Mouse (Mus musculus) midbrain, embryonic 12.5 days (tissue): ENCODE measurements around the gene Igfbp4. TPM values are rescaled to one million over a fixed set of nuclear protein-coding genes. Genes with fewer than 3 reads are reported as not detected.

Experiments
- ATAC-seq: fragments of 200-750 bp; cut with Nextera tagmentation; 2 replicates; pipeline ENCODE4 v1.8.0; 2017; ENCODE audit warnings: low read depth, moderate TSS enrichment, moderate library complexity; ENCODE audit not compliant: low FRiP score
- H3K27ac ChIP-seq: fragments of 300-500 bp; sonication (generic); replicated peaks from 2 replicates; pipeline ENCODE4 v1.5.1; 2016; ENCODE audit warnings: mild to moderate bottlenecking
- H3K27me3 ChIP-seq: fragments of 300-500 bp; sonication (generic); 2 replicates; pipeline ENCODE4 v1.6.1; 2016; ENCODE audit warnings: mild to moderate bottlenecking
- H3K36me3 ChIP-seq: fragments of 300-500 bp; sonication (generic); 2 replicates; pipeline ENCODE4 v1.6.1; 2016
- H3K4me1 ChIP-seq: fragments of 300-500 bp; sonication (generic); 2 replicates; pipeline ENCODE4 v1.6.1; 2016
- H3K4me2 ChIP-seq: fragments of 300-500 bp; sonication (generic); replicated peaks from 2 replicates; pipeline ENCODE4 v1.6.1; 2016; ENCODE audit warnings: mild to moderate bottlenecking, moderate library complexity
- H3K4me3 ChIP-seq: fragments of 300-500 bp; sonication (generic); 2 replicates; pipeline ENCODE4 v1.5.1; 2016; ENCODE audit warnings: mild to moderate bottlenecking
- H3K9ac ChIP-seq: fragments of 300-500 bp; sonication (generic); replicated peaks from 2 replicates; pipeline ENCODE4 v1.6.1; 2016; ENCODE audit warnings: mild to moderate bottlenecking, moderate library complexity
- H3K9me3 ChIP-seq: fragments of 300-500 bp; sonication (generic); 2 replicates; pipeline ENCODE4 v1.6.1; 2016; ENCODE audit warnings: mild to moderate bottlenecking
- WGBS: fragments of 180-500 bp; shearing (Covaris S2); methylation state at CpG from one replicate; pipeline ENCODE4 v1.1.7; 2016; 5-methylcytosine and 5-hydroxymethylcytosine counted together
- polyA plus RNA-seq: library from polyadenylated mRNA; unstranded; fragments of >200 nt; fragmentation: Nextera tagmentation; extraction: Ambion mirVana; gene quantifications from 2 replicates; pipeline ENCODE4 v1.2.1, GENCODE M21; 2016

Gene Igfbp4
- polyA plus RNA-seq: 246 and 322 TPM in 2 replicates

- under 1% methylated on average over 63 of the region's 63 CpGs for WGBS
Measured at GRCm38 (mm10) chr11:99041051-99041729, at the start of gene Igfbp4. Gene Igfbp4 (plus strand): TSS chr11:99041244.

GRCm38 (mm10) chr11:98995987-98996386 lies 45.1 kb upstream of the Igfbp4 start:
- Histone ChIP-seq H3K4me1 (no peaks in the 10 kb centered on the region), H3K27me3 (no peaks in the 10 kb centered on the region), H3K9me3 (no peaks in the 10 kb centered on the region), H3K4me3 (no peak overlapping the region), H3K9ac (no peak overlapping the region), H3K27ac (no peak overlapping the region), H3K4me2 (no peak overlapping the region), H3K36me3 (peaks cover 92% of the 10 kb centered on the region)
- 93% methylated on average over 7 of the region's 7 CpGs for WGBS
- no peak for ATAC-seq

More at GRCm38 (mm10) chr11:99041051-99041729, at the start of gene Igfbp4:
- H3K4me1 ChIP-seq: peaks cover 25% of the 10 kb centered on the region
- peak within 1 kb of the TSS; percentile 94 for H3K4me2 ChIP-seq
- no peaks in the 10 kb centered on the region for H3K9me3 ChIP-seq
- peak within 1 kb of the TSS; percentile 51 for H3K4me3 ChIP-seq
- H3K36me3 ChIP-seq: no peaks in the 10 kb centered on the region
- H3K9ac ChIP-seq: peak within 1 kb of the TSS; percentile 80
- peak; percentile 83 for ATAC-seq
- peak within 1 kb of the TSS; percentile 86 for H3K27ac ChIP-seq
- 0 out of 2 replicates have a peak, but pooled peaks cover 7% of the 10 kb centered on the region for H3K27me3 ChIP-seq

GRCm38 (mm10) chr11:98997659-98998058 lies 43.4 kb upstream of the Igfbp4 start:
- Histone ChIP-seq H3K9ac (no peak overlapping the region), H3K36me3 (peaks cover 99% of the 10 kb centered on the region), H3K27ac (no peak overlapping the region), H3K27me3 (no peaks in the 10 kb centered on the region), H3K9me3 (no peaks in the 10 kb centered on the region), H3K4me2 (no peak overlapping the region), H3K4me1 (no peaks in the 10 kb centered on the region), H3K4me3 (no peak overlapping the region)
- 98% methylated on average over 4 of the region's 4 CpGs for WGBS
- ATAC-seq: no peak

GRCm38 (mm10) chr11:98998776-98999175 lies 42.3 kb upstream of the Igfbp4 start:
- H3K4me2 ChIP-seq: no peak overlapping the region
- no peak overlapping the region for H3K9ac ChIP-seq
- ATAC-seq: no peak
- no peaks in the 10 kb centered on the region for H3K9me3 ChIP-seq
- H3K27ac ChIP-seq: no peak overlapping the region
- H3K27me3 ChIP-seq: no peaks in the 10 kb centered on the region
- no peak overlapping the region for H3K4me3 ChIP-seq
- no peaks in the 10 kb centered on the region for H3K4me1 ChIP-seq
- peaks cover 98% of the 10 kb centered on the region for H3K36me3 ChIP-seq

GRCm38 (mm10) chr11:98999243-98999642 lies 41.8 kb upstream of the Igfbp4 start:
- WGBS: 90% methylated on average over 11 of the region's 11 CpGs
- no peak overlapping the region for H3K4me2 ChIP-seq
- H3K9me3 ChIP-seq: no peaks in the 10 kb centered on the region
- H3K27me3 ChIP-seq: no peaks in the 10 kb centered on the region
- no peak overlapping the region for H3K27ac ChIP-seq
- peaks cover 98% of the 10 kb centered on the region for H3K36me3 ChIP-seq
- ATAC-seq: no peak
- no peaks in the 10 kb centered on the region for H3K4me1 ChIP-seq
- H3K4me3 ChIP-seq: no peak overlapping the region
- H3K9ac ChIP-seq: no peak overlapping the region

GRCm38 (mm10) chr11:99006788-99007187 lies 34.3 kb upstream of the Igfbp4 start:
- Histone ChIP-seq H3K27ac (no peak overlapping the region), H3K9ac (no peak overlapping the region), H3K4me1 (no peaks in the 10 kb centered on the region), H3K9me3 (no peaks in the 10 kb centered on the region), H3K27me3 (no peaks in the 10 kb centered on the region), H3K4me3 (no peak overlapping the region), H3K36me3 (peaks cover 87% of the 10 kb centered on the region), H3K4me2 (no peak overlapping the region)
- ATAC-seq: no peak
- 94% methylated on average over 9 of the region's 9 CpGs for WGBS

- ATAC-seq: no peak
- H3K9me3 ChIP-seq: no peaks in the 10 kb centered on the region
- no peak overlapping the region for H3K4me3 ChIP-seq
- no peak overlapping the region for H3K9ac ChIP-seq
- H3K27me3 ChIP-seq: no peaks in the 10 kb centered on the region
- 92% methylated on average over 4 of the region's 4 CpGs for WGBS
- H3K27ac ChIP-seq: no peak overlapping the region
- no peak overlapping the region for H3K4me2 ChIP-seq
- H3K36me3 ChIP-seq: peaks cover 89% of the 10 kb centered on the region
- H3K4me1 ChIP-seq: no peaks in the 10 kb centered on the region
Measured at GRCm38 (mm10) chr11:99010124-99010523, 30.9 kb upstream of the Igfbp4 start.

- Histone ChIP-seq H3K36me3 (peaks cover 89% of the 10 kb centered on the region), H3K9ac (no peak overlapping the region)
- no peak for ATAC-seq
Measured at GRCm38 (mm10) chr11:99010706-99011105, 30.3 kb upstream of the Igfbp4 start.

GRCm38 (mm10) chr11:99013856-99014255 lies 27.2 kb upstream of the Igfbp4 start:
- 81% methylated on average over 1 of the region's 1 CpGs for WGBS
- H3K27ac ChIP-seq: no peak overlapping the region
- no peak for ATAC-seq
- H3K36me3 ChIP-seq: peaks cover 86% of the 10 kb centered on the region
- H3K27me3 ChIP-seq: no peaks in the 10 kb centered on the region
- no peaks in the 10 kb centered on the region for H3K4me1 ChIP-seq
- H3K9ac ChIP-seq: no peak overlapping the region
- H3K9me3 ChIP-seq: no peaks in the 10 kb centered on the region
- H3K4me2 ChIP-seq: no peak overlapping the region
- no peak overlapping the region for H3K4me3 ChIP-seq

More at GRCm38 (mm10) chr11:99010706-99011105, 30.3 kb upstream of the Igfbp4 start:
- H3K9me3 ChIP-seq: no peaks in the 10 kb centered on the region
- H3K4me2 ChIP-seq: no peak overlapping the region
- 95% methylated on average over 5 of the region's 5 CpGs for WGBS
- H3K27me3 ChIP-seq: no peaks in the 10 kb centered on the region
- H3K4me1 ChIP-seq: no peaks in the 10 kb centered on the region
- no peak overlapping the region for H3K27ac ChIP-seq
- H3K4me3 ChIP-seq: no peak overlapping the region

- Histone ChIP-seq H3K9me3 (no peaks in the 10 kb centered on the region), H3K36me3 (peaks cover 56% of the 10 kb centered on the region), H3K4me1 (peaks cover 27% of the 10 kb centered on the region), H3K27ac (no peak overlapping the region), H3K27me3 (no peaks in the 10 kb centered on the region), H3K9ac (no peak overlapping the region), H3K4me2 (no peak overlapping the region), H3K4me3 (no peak overlapping the region)
- ATAC-seq: no peak
- WGBS: 95% methylated on average over 6 of the region's 6 CpGs
Measured at GRCm38 (mm10) chr11:99019844-99020243, 21.2 kb upstream of the Igfbp4 start.

GRCm38 (mm10) chr11:99022384-99022933 lies 18.6 kb upstream of the Igfbp4 start:
- peak overlapping the region; percentile 76 for H3K4me3 ChIP-seq
- H3K27ac ChIP-seq: no peak overlapping the region
- H3K9ac ChIP-seq: peak overlapping the region; percentile 80
- WGBS: 85% methylated on average over 5 of the region's 5 CpGs
- no peaks in the 10 kb centered on the region for H3K9me3 ChIP-seq
- H3K4me1 ChIP-seq: peaks cover 27% of the 10 kb centered on the region
- H3K27me3 ChIP-seq: no peaks in the 10 kb centered on the region
- no peak for ATAC-seq
- H3K4me2 ChIP-seq: peak overlapping the region; percentile 65
- H3K36me3 ChIP-seq: peaks cover 35% of the 10 kb centered on the region

- H3K4me2 ChIP-seq: peak overlapping the region; percentile 65
- H3K9ac ChIP-seq: peak overlapping the region; percentile 80
- 10% methylated on average over 4 of the region's 4 CpGs for WGBS
- H3K27me3 ChIP-seq: no peaks in the 10 kb centered on the region
- peaks cover 27% of the 10 kb centered on the region for H3K4me1 ChIP-seq
- H3K4me3 ChIP-seq: peak overlapping the region; percentile 76
- ATAC-seq: no peak
- H3K36me3 ChIP-seq: peaks cover 28% of the 10 kb centered on the region
- no peak overlapping the region for H3K27ac ChIP-seq
- no peaks in the 10 kb centered on the region for H3K9me3 ChIP-seq
Measured at GRCm38 (mm10) chr11:99023094-99023493, 17.9 kb upstream of the Igfbp4 start.
